Mouse (Mus musculus) embryonic facial prominence, embryonic 12.5 days (tissue): ENCODE measurements around the gene Olfr718-ps1. TPM values are rescaled to one million over a fixed set of nuclear protein-coding genes. Genes with fewer than 3 reads are reported as not detected.
"Not testable (repeated sequence)": the region's sequence is repeated elsewhere in the genome, so short reads cannot be mapped to it uniquely, and the experiment has no call there.

ENCODE experiments used
- ATAC-seq: fragments of 200-750 bp; cut with Nextera tagmentation; 2 replicates; pipeline ENCODE4 v1.8.0; 2017; ENCODE audit not compliant: insufficient number of reproducible peaks, insufficient read depth, low FRiP score, low TSS enrichment
- H3K27ac ChIP-seq: fragments of 300-500 bp; sonication (generic); 2 replicates; pipeline ENCODE4 v1.5.1; 2016; ENCODE audit warnings: mild to moderate bottlenecking
- H3K27me3 ChIP-seq: fragments of 300-500 bp; sonication (generic); 2 replicates; pipeline ENCODE4 v1.6.1; 2016; ENCODE audit warnings: mild to moderate bottlenecking, moderate library complexity
- H3K36me3 ChIP-seq: fragments of 300-500 bp; sonication (generic); 2 replicates; pipeline ENCODE4 v1.6.1; 2016; ENCODE audit warnings: mild to moderate bottlenecking
- H3K4me1 ChIP-seq: fragments of 300-500 bp; sonication (generic); 2 replicates; pipeline ENCODE4 v1.6.1; 2016
- H3K4me2 ChIP-seq: fragments of 300-500 bp; sonication (generic); replicated peaks from 2 replicates; pipeline ENCODE4 v1.6.1; 2016; ENCODE audit warnings: mild to moderate bottlenecking, moderate library complexity
- H3K4me3 ChIP-seq: fragments of 300-500 bp; sonication (generic); 2 replicates; pipeline ENCODE4 v1.5.1; 2016; ENCODE audit warnings: mild to moderate bottlenecking
- H3K9ac ChIP-seq: fragments of 300-500 bp; sonication (generic); 2 replicates; pipeline ENCODE4 v1.6.1; 2016; ENCODE audit warnings: mild to moderate bottlenecking, moderate library complexity
- H3K9me3 ChIP-seq: fragments of 300-500 bp; sonication (generic); 2 replicates; pipeline ENCODE4 v1.6.1; 2016; ENCODE audit warnings: mild to moderate bottlenecking, moderate library complexity
- WGBS: fragments of 180-500 bp; shearing (Covaris S2); methylation state at CpG from one replicate; pipeline ENCODE4 v1.1.7; 2016; 5-methylcytosine and 5-hydroxymethylcytosine counted together
- polyA plus RNA-seq: library from polyadenylated mRNA; unstranded; fragments of >200 nt; fragmentation: Nextera tagmentation; extraction: Ambion mirVana; gene quantifications from 2 replicates; pipeline ENCODE4 v1.2.1, GENCODE M21; 2016

The Olfr718-ps1 gene
- polyA plus RNA-seq, 1 experiment from 2014 or later, result 0.09 TPM

DNA sequence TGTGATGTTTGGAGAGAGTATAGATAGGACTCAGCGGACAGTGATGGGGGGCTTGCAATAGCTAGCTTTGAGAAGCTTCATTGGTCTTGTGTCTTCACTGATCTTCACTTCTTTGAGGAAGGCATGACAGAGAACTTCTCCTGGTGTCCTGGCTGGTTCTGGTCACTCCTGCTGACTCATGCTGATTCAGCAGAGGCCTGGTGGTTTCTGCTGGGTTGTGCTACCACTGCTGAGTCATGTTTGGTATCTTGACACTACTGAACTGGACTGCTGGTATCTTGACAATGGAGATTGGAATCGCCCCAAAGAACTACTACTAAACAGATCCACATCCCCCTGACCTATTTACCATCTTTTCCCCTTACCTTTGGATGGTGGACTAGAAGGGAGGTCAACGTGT lies 8.2 kb upstream of the Olfr718-ps1 start:
- 85% methylated on average over 3 of the region's 3 CpGs for WGBS
- no peak for ATAC-seq
- peaks cover 49% of the 10 kb centered on the region for H3K27me3 ChIP-seq

DNA sequence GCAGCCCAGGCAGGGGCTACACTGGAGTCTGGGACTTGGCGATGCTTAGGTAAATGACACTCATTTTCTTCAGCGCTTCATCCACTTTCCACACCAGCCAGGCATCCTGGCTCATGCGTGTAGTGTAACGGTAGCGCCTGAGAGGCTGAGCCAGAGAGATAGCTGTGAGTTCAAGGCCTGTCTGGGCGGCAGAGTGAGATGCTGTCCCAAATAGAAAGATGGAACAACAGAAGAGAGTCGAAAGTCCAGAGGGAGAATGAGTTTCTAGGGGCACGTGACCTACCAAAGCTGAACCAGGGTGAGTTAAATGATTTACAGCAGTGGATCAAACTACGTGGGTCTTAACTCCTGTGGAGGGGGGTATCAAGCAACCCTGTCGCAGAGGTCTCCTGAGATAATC lies 6.4 kb upstream of the Olfr718-ps1 start:
- Histone ChIP-seq H3K36me3 (no peaks in the 10 kb centered on the region), H3K27ac (no peak overlapping the region), H3K4me2 (no peak overlapping the region), H3K4me1 (no peaks in the 10 kb centered on the region), H3K27me3 (peaks cover 34% of the 10 kb centered on the region), H3K9me3 (peaks cover 3% of the 10 kb centered on the region; the same call in 1 of the 2 replicates), H3K4me3 (no peak overlapping the region), H3K9ac (no peak overlapping the region)
- ATAC-seq, result no peak
- 89% methylated on average over 10 of the region's 10 CpGs for WGBS

More for the DNA sequence above, 8.2 kb upstream of the Olfr718-ps1 start:
- no peaks in the 10 kb centered on the region for H3K36me3 ChIP-seq
- H3K27ac ChIP-seq, result no peak overlapping the region
- no peaks in the 10 kb centered on the region for H3K4me1 ChIP-seq
- H3K9ac ChIP-seq, result no peak overlapping the region
- H3K9me3 ChIP-seq, result peaks cover 3% of the 10 kb centered on the region; the same call in 1 of the 2 replicates
- no peak overlapping the region for H3K4me2 ChIP-seq
- H3K4me3 ChIP-seq, result no peak overlapping the region

DNA sequence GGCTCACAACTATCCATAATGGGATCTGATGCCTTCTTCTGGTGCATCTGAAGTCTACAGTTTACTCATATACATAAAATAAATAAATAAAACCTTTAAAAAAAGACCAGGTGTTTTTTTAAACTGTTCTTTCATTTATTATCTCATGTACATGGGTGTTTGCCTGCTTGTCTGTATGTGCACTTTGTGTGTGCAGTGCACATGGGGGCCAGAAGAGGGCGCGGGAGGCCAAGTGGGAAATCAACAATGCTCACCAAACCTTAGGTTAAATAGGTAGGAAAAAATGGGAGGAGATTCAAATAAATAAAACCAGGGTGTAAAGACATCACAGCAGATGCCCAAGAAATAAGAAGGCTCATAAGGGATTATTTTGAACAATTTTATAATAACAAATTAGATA lies 2.7 kb upstream of the Olfr718-ps1 start:
- Histone ChIP-seq H3K27ac (no peak overlapping the region), H3K9ac (no peak overlapping the region), H3K4me3 (no peak overlapping the region), H3K9me3 (peaks cover 3% of the 10 kb centered on the region; the same call in 1 of the 2 replicates), H3K27me3 (0 out of 2 replicates have a peak, but pooled peaks cover 4% of the 10 kb centered on the region), H3K4me2 (no peak overlapping the region), H3K4me1 (no peaks in the 10 kb centered on the region), H3K36me3 (no peaks in the 10 kb centered on the region)
- no peak for ATAC-seq
- 75% methylated on average over 2 of the region's 2 CpGs for WGBS

DNA sequence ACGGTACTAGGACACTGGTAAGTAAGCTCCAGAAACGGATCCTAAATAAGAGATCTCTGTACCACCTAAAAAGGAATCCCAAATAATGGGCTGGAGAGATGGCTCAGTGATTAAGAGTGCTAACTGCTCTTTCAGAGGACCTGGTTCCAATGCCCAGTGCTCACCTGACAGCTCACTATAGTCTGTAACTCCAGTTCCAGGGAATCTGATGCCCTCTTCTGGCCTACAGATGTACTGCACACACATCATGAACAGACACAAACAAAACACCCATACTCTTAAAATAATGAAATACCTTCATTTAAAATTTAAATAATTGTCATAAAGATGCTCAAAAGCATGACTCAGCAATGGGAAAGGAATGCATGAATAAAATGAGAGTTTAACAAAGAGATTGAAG lies 2.2 kb upstream of the Olfr718-ps1 start:
- no peak for ATAC-seq
- Histone ChIP-seq H3K4me3 (no peak overlapping the region), H3K4me1 (no peaks in the 10 kb centered on the region), H3K36me3 (no peaks in the 10 kb centered on the region), H3K27me3 (no peaks in the 10 kb centered on the region), H3K9ac (no peak overlapping the region), H3K4me2 (no peak overlapping the region), H3K9me3 (peaks cover 3% of the 10 kb centered on the region; the same call in 1 of the 2 replicates), H3K27ac (no peak overlapping the region)
- 91% methylated on average over 2 of the region's 2 CpGs for WGBS

DNA sequence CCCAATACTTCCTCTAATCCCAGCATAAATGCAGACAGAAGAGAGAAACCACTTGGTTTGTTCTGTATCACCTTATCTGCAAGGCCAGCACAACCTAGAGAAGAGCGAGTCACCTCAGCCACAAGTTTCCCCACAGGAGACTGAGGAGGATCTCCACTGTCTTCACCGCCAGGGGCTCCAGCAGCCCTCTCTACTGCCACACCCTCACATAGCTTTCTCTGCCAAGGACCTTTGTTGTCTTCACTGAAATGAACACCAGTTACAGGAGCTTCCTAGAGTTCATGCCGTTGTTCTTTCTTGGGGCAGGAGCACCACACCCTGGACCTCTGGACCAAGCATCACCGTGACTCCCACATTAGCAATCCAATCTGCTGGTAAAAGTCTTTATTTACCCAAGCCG lies 1.3 kb upstream of the Olfr718-ps1 start:
- Histone ChIP-seq H3K9me3 (peaks cover 3% of the 10 kb centered on the region; the same call in 1 of the 2 replicates), H3K9ac (no peak overlapping the region), H3K4me1 (no peaks in the 10 kb centered on the region), H3K27me3 (no peaks in the 10 kb centered on the region), H3K27ac (no peak overlapping the region), H3K4me2 (no peak overlapping the region), H3K36me3 (no peaks in the 10 kb centered on the region), H3K4me3 (no peak overlapping the region)
- 90% methylated on average over 5 of the region's 5 CpGs for WGBS
- ATAC-seq, result no peak

DNA sequence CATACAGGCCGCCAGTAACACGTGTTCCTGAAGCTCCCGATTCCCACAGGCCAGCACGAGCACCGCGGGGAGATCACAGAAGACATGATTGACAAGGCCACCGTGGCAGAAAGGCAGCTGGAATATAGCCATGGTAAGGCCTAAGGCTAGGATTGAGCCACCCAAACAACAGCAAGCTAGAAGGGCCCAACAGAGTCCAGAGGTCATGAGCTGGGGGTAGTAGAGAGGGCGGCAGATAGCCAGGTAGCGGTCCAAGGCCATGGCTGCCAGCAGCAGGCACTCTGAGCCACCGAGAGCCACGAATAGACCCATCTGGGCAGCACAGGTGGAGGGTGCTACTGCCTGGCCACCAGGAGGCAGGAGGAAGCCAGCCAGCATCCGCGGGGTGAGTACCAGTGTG lies 9.8 kb downstream of the Olfr718-ps1 start:
- Histone ChIP-seq H3K4me3 (no peak overlapping the region), H3K36me3 (no peaks in the 10 kb centered on the region), H3K27me3 (no peaks in the 10 kb centered on the region), H3K4me2 (no peak overlapping the region), H3K27ac (no peak overlapping the region), H3K4me1 (no peaks in the 10 kb centered on the region), H3K9ac (no peak overlapping the region), H3K9me3 (no peaks in the 10 kb centered on the region)
- ATAC-seq, result no peak
- WGBS, result 89% methylated on average over 13 of the region's 13 CpGs

DNA sequence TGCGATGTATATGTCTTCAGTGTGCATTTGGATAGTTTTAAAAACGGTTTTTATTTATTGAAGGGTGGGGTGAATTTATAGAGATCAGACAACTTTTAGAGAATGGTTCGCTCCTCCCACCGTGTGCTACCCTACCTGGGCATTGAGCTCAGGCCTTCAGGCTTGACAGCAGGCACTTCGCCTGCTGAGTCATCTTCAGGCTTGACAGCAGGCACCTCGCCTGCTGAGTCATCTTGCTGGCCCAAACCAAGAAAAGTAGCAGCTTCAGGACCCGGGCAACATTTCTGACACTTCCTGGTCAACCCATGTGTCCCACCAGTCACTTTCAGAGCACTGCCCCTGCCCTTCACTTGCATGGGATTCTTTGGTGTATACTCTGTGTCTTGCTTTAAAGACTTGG lies 12.3 kb downstream of the Olfr718-ps1 start:
- Histone ChIP-seq H3K27me3 (no peaks in the 10 kb centered on the region), H3K27ac (no peak overlapping the region), H3K9ac (no peak overlapping the region), H3K4me1 (no peaks in the 10 kb centered on the region), H3K4me2 (no peak overlapping the region), H3K36me3 (no peaks in the 10 kb centered on the region), H3K9me3 (no peaks in the 10 kb centered on the region), H3K4me3 (no peak overlapping the region)
- 87% methylated on average over 7 of the region's 7 CpGs for WGBS
- no peak for ATAC-seq

DNA sequence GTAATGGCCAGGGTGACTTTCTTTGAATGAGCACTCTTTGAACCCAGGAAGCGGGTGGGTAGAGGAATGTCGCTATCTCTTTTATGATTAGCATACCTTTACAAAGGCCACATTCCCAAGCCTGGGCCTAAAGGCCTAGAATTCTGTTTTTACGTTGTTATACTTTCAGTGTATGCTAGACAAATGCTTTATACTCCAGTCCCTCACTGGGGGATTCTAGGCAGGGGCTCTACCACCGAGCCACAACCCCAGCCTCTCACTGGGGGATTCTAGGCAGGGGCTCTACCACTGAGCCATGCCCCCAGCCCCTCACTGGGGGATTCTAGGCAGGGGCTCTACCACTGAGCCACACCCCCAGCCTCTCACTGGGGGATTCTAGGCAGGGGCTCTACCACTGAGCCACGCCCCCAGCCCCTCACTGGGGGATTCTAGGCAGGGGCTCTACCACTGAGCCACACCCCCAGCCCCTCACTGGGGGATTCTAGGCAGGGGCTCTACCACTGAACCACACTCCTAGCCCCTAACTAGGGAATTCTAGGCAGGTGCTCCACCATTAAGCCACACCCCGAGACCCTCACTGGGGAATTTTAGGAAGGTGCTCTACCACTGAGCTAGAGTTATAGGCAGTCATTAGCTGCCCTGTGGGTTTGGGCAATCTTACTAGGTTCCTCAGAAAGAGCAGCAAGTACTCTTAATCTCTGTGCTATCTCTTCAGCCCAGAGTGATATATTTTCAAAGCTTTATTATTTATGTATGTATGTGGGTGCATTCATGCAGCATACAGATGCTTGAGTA lies 13.0 kb downstream of the Olfr718-ps1 start:
- H3K4me2 ChIP-seq, ATAC-seq, H3K9ac ChIP-seq, H3K27ac ChIP-seq, H3K4me1 ChIP-seq, H3K4me3 ChIP-seq, H3K27me3 ChIP-seq, H3K36me3 ChIP-seq, H3K9me3 ChIP-seq: not testable (repeated sequence)
- 91% methylated on average over 3 of the region's 6 CpGs for WGBS

DNA sequence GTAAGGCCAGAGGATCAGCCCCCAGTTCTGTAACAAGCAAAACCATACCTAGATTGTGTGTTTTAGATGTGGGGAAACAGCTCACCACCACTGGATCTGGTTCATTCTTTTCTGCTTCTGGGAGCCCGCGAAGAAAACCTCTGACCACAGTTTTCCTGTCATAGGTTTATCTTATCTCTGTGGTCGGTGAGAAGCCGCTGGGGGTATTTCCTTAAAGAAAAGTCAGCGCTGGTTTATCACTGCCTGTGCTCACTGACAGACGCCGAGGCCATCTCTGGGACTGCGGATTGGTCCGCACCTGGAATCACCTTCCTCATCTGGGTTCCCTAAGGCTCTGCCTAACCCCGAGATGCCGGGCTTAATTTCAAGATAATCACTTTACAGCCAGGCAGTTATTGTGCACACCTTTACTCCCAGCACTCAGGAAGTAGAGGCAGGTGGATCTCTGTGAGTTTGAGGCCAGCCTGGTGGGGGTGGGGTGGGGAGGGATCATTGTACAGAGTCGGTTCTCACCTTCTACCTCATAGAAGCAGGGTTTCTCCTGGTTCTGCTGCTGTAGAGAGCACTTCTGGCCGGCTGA lies 14.4 kb downstream of the Olfr718-ps1 start:
- ATAC-seq, result no peak
- H3K4me2 ChIP-seq, result no peak overlapping the region
- no peaks in the 10 kb centered on the region for H3K36me3 ChIP-seq
- WGBS, result 74% methylated on average over 13 of the region's 13 CpGs
- no peaks in the 10 kb centered on the region for H3K27me3 ChIP-seq
- H3K27ac ChIP-seq, result no peak overlapping the region
- no peaks in the 10 kb centered on the region for H3K4me1 ChIP-seq
- no peak overlapping the region for H3K9ac ChIP-seq
- peaks cover 11% of the 10 kb centered on the region for H3K9me3 ChIP-seq
- no peak overlapping the region for H3K4me3 ChIP-seq

DNA sequence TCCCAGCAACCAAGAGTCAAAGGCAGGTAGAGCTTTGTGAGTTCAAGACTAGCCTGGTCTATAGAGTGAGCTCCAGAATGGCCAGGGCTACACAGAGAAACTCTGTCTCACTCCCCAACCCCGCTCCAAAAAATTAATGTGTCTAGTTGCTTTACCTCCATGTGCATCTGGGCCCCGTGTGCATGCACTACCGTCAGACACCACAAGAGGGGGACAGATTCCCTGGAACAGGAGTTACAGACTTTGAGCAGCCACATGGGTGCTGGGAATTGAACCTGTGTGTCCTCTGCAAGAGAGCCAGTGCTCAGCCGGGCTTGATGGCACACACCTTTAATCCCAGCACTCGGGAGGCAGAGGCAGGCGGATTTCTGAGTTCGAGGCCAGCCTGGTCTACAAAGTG lies 17.0 kb downstream of the Olfr718-ps1 start:
- WGBS, result 92% methylated on average over 7 of the region's 7 CpGs

DNA sequence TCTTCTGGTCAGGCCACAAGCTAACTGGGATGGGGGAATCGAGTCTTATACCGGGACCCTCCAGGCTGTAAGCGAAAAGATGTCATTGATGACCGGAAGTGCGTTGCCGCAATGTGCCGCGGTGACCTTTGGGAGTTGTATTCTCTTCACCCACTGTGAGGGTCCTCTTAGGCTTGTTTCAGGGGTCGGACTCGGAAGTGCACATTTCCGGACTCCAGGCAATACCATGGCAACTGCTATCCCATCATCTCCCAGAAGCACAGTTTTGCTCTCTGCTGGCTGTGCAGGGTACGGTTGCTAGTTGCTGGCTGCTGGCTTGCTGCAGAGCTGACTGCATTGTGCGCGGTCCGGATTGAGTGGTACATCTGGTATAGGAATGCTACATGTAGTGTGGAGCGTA lies 18.3 kb downstream of the Olfr718-ps1 start:
- H3K9ac ChIP-seq, result no peak overlapping the region
- no peak overlapping the region for H3K4me3 ChIP-seq
- H3K9me3 ChIP-seq, result peaks cover 11% of the 10 kb centered on the region
- no peaks in the 10 kb centered on the region for H3K27me3 ChIP-seq
- WGBS, result 89% methylated on average over 16 of the region's 16 CpGs
- no peaks in the 10 kb centered on the region for H3K4me1 ChIP-seq
- H3K4me2 ChIP-seq, result no peak overlapping the region
- no peaks in the 10 kb centered on the region for H3K36me3 ChIP-seq
- no peak for ATAC-seq
- no peak overlapping the region for H3K27ac ChIP-seq

More for the DNA sequence above, 17.0 kb downstream of the Olfr718-ps1 start:
- Histone ChIP-seq H3K4me3 (no peak overlapping the region), H3K27me3 (no peaks in the 10 kb centered on the region), H3K4me1 (no peaks in the 10 kb centered on the region), H3K4me2 (no peak overlapping the region), H3K27ac (no peak overlapping the region), H3K36me3 (no peaks in the 10 kb centered on the region), H3K9me3 (peaks cover 11% of the 10 kb centered on the region), H3K9ac (no peak overlapping the region)
- no peak for ATAC-seq

DNA sequence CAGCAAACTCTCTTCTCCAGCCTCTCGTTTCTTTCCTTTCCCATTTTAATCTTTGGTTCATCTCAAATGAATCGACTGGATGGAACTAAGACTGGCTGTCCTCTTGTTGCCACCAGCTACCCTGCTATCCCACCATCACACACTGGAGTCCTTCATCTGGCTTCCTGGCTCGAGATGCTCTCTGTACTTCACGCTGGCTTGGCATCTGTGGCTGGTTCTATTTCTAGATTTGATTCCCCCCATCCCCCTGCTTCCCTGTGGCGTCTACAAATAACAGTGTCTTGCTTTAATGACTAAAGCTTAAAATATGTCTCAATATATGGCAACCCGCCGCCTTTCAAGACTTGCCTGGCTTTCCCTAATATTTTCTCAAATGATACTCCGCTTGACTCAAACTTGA lies 19.5 kb downstream of the Olfr718-ps1 start:
- 83% methylated on average over 8 of the region's 8 CpGs for WGBS
- H3K4me2 ChIP-seq, result no peak overlapping the region
- ATAC-seq, result no peak

More for the DNA sequence above, 19.5 kb downstream of the Olfr718-ps1 start:
- no peaks in the 10 kb centered on the region for H3K4me1 ChIP-seq
- no peaks in the 10 kb centered on the region for H3K27me3 ChIP-seq
- no peak overlapping the region for H3K4me3 ChIP-seq
- no peak overlapping the region for H3K27ac ChIP-seq
- peaks cover 11% of the 10 kb centered on the region for H3K9me3 ChIP-seq
- H3K36me3 ChIP-seq, result no peaks in the 10 kb centered on the region
- H3K9ac ChIP-seq, result no peak overlapping the region
